In the genomic region with DNA sequence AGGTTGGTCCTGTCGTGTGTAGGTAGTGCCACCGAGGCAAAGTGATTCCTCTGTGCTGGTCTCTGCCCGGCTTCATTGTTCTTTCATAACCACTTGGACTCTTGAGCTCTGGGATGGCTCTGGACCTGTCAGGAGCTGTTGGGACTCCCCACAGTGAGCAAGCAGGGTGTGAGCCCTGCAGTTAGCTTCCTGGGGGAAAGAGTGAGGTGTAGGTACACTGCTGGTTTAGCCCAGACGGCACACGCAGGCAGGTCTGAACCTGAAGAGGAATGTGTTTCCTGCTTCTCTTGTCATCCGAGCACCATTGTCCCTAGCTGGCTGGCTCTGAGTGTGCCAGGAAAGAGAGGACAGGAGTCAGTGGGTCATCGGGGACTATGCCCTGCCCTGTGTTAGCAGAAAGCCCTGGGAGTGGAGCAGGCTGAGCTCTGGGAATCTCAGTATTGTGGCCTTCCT, we compare ENCODE assay signal across 7 mouse cellular contexts.
A peak's percentile ranks its signal among the peaks of the same experiment; 100 is the strongest.
DNase-seq lines count a peak whose midpoint lies in the region; ATAC-seq and TF ChIP-seq lines count a peak whose summit lies in the region.

No protein-coding gene starts in this region.

- H3K36me3 ChIP-seq in embryonic facial prominence, embryonic 12.5 days = no peaks in the 10 kb centered on the region
- H3K36me3 ChIP-seq in intestine, postnatal 0 days (ENCODE audit: control insufficient read depth, insufficient read depth) = no peaks in the 10 kb centered on the region; the same call in 1 of the 2 replicates
- H3K36me3 ChIP-seq in midbrain, embryonic 13.5 days = no peaks in the 10 kb centered on the region

- no peak for ATAC-seq in embryonic facial prominence, embryonic 12.5 days (ENCODE audit: insufficient number of reproducible peaks, insufficient read depth, low FRiP score, low TSS enrichment)
- ATAC-seq in intestine, postnatal 0 days = peak; percentile 91
- ATAC-seq in midbrain, embryonic 13.5 days = 0 out of 2 replicates have a peak, but pooled peaks have one; percentile 29

- TF ChIP-seq CTCF in intestine, postnatal 0 days (IDR thresholded peaks at IDR 0.05; ENCODE audit: low read depth) = no peak

- H3K4me1 ChIP-seq in embryonic facial prominence, embryonic 12.5 days = peaks cover 20% of the 10 kb centered on the region
- H3K4me1 ChIP-seq in intestine, postnatal 0 days (replicated peaks; ENCODE audit: control insufficient read depth, insufficient read depth, low read length) = peaks cover 21% of the 10 kb centered on the region
- H3K4me1 ChIP-seq in midbrain, embryonic 13.5 days (replicated peaks) = peaks cover 66% of the 10 kb centered on the region

- peak overlapping the region; percentile 46 for H3K27ac ChIP-seq in embryonic facial prominence, embryonic 12.5 days
- H3K27ac ChIP-seq in intestine, postnatal 0 days (ENCODE audit: low read depth, low read length) = peak overlapping the region; percentile 93
- peak overlapping the region; percentile 78 for H3K27ac ChIP-seq in midbrain, embryonic 13.5 days

- no peak overlapping the region for H3K4me2 ChIP-seq in embryonic facial prominence, embryonic 12.5 days (replicated peaks)
- H3K4me2 ChIP-seq in intestine, postnatal 0 days (replicated peaks; ENCODE audit: low read depth) = 0 out of 2 replicates have a peak overlapping the region, but pooled peaks have one; percentile 18
- H3K4me2 ChIP-seq in midbrain, embryonic 13.5 days (replicated peaks) = no peak overlapping the region

- DNase-seq in adipocyte (ENCODE audit: low spot score) = peak; percentile 88
- no peak for DNase-seq in cerebellum, adult 8-10 months
- no peak for DNase-seq in frontal cortex, adult 2 months (ENCODE audit: extremely low spot score in 1 of 2, low spot score in 1 of 2)
- no peak for DNase-seq in thymus, adult 18-20 months

- no peaks in the 10 kb centered on the region for H3K27me3 ChIP-seq in embryonic facial prominence, embryonic 12.5 days
- H3K27me3 ChIP-seq in intestine, postnatal 0 days (replicated peaks; ENCODE audit: control insufficient read depth, insufficient read depth, low read length) = no peaks in the 10 kb centered on the region
- no peaks in the 10 kb centered on the region for H3K27me3 ChIP-seq in midbrain, embryonic 13.5 days

- no peaks in the 10 kb centered on the region for H3K9me3 ChIP-seq in embryonic facial prominence, embryonic 12.5 days
- H3K9me3 ChIP-seq in intestine, postnatal 0 days (ENCODE audit: control insufficient read depth) = no peaks in the 10 kb centered on the region
- no peaks in the 10 kb centered on the region for H3K9me3 ChIP-seq in midbrain, embryonic 13.5 days

- no peak overlapping the region for H3K9ac ChIP-seq in embryonic facial prominence, embryonic 12.5 days
- H3K9ac ChIP-seq in intestine, postnatal 0 days (ENCODE audit: low read depth, low read length) = no peak overlapping the region
- H3K9ac ChIP-seq in midbrain, embryonic 13.5 days (replicated peaks) = peak overlapping the region; percentile 42

- 39% methylated on average over 7 of the region's 7 CpGs for WGBS in embryonic facial prominence, embryonic 12.5 days
- 24% methylated on average over 7 of the region's 7 CpGs for WGBS in intestine, postnatal 0 days
- 52% methylated on average over 7 of the region's 7 CpGs for WGBS in midbrain, embryonic 13.5 days

- no peak overlapping the region for H3K4me3 ChIP-seq in embryonic facial prominence, embryonic 12.5 days
- no peak overlapping the region for H3K4me3 ChIP-seq in intestine, postnatal 0 days (ENCODE audit: low read depth, low read length)
- H3K4me3 ChIP-seq in midbrain, embryonic 13.5 days (replicated peaks) = no peak overlapping the region
